In genomic region chr8:93283896-93284295, GRCm38 (mm10) we compare ENCODE assay signal across 39 mouse cellular contexts. TPM values are rescaled to one million over a fixed set of nuclear protein-coding genes. Genes with fewer than 3 reads are reported as not detected.
"Had no signal": no experiment of that assay in that cellular context is flagged by ENCODE, and none has a peak within 500 bp of the region (broad histone marks: within the 10 kb centered on the region; RNA-seq: fewer than 3 reads in every experiment).

No protein-coding gene starts in this region.

- DNase-seq: gastrocnemius, postnatal 14 days; gastrocnemius, postnatal 36 days; heart, adult 2 months; heart, postnatal 14 days; heart, postnatal 36 days; kidney, adult 11 months; kidney, adult 2 months; kidney, adult 9 months; kidney, postnatal 14 days; kidney, postnatal 36 days; layer of hippocampus, adult 9-11 months; layer of hippocampus, postnatal 36 days; left cerebral cortex, postnatal 4 days had no signal

- H3K4me1 ChIP-seq: heart, embryonic 13.5 days; heart, embryonic 15.5 days; hindbrain, embryonic 13.5 days; hindbrain, embryonic 15.5 days; kidney, embryonic 15.5 days; limb, embryonic 13.5 days had no signal

- H3K4me2 ChIP-seq: heart, embryonic 11.5 days; heart, embryonic 13.5 days; heart, embryonic 15.5 days; hindbrain, embryonic 13.5 days; hindbrain, embryonic 15.5 days; kidney, embryonic 15.5 days; limb, embryonic 13.5 days had no signal

- H3K36me3 ChIP-seq: heart, embryonic 13.5 days; heart, embryonic 15.5 days; hindbrain, embryonic 13.5 days; hindbrain, embryonic 15.5 days; kidney, embryonic 15.5 days; limb, embryonic 13.5 days had no signal

- H3K27ac ChIP-seq: heart, adult 2 months; heart, embryonic 13.5 days; heart, embryonic 15.5 days; hindbrain, embryonic 13.5 days; hindbrain, embryonic 15.5 days; hindbrain, postnatal 0 days; kidney, embryonic 15.5 days; kidney, postnatal 0 days; limb, embryonic 13.5 days had no signal

- H3K27me3 ChIP-seq: heart, embryonic 13.5 days; heart, embryonic 15.5 days; hindbrain, embryonic 13.5 days; hindbrain, embryonic 15.5 days; kidney, embryonic 15.5 days; limb, embryonic 13.5 days had no signal

- H3K9me3 ChIP-seq: heart, embryonic 13.5 days; heart, embryonic 15.5 days; hindbrain, embryonic 13.5 days; hindbrain, embryonic 15.5 days; kidney, embryonic 15.5 days; limb, embryonic 13.5 days had no signal

- H3K4me3 ChIP-seq: heart, adult 2 months; heart, embryonic 13.5 days; heart, embryonic 15.5 days; hindbrain, embryonic 13.5 days; hindbrain, embryonic 15.5 days; kidney, embryonic 15.5 days; limb, embryonic 13.5 days had no signal

- ATAC-seq: forebrain, embryonic 16.5 days; hindbrain, postnatal 0 days; intestine, embryonic 16.5 days had no signal

- H3K9ac ChIP-seq: heart, embryonic 13.5 days; heart, embryonic 15.5 days; hindbrain, embryonic 13.5 days; hindbrain, embryonic 15.5 days; kidney, embryonic 15.5 days; limb, embryonic 13.5 days had no signal

RNA-seq across cellular contexts. Expression of gene Ces1f, which starts 4.3 kb away (rescaled TPM):
- total RNA-seq: gastrocnemius, postnatal 14 days; hematopoietic stem cell, adult 5-6 weeks; hindbrain, postnatal 0 days; layer of hippocampus, adult 18-20 months; layer of hippocampus, adult 8-10 months; layer of hippocampus, postnatal 14 days; layer of hippocampus, postnatal 36 days; left cerebral cortex, adult 18-20 months; left cerebral cortex, postnatal 10 days; left cerebral cortex, postnatal 25 days; left cerebral cortex, postnatal 4 days had no signal
- polyA plus RNA-seq: forebrain, embryonic 16.5 days; heart, embryonic 11.5 days; heart, postnatal 0 days; hindbrain, embryonic 11.5 days; hindbrain, embryonic 13.5 days; hindbrain, embryonic 15.5 days; hindbrain, postnatal 0 days; intestine, embryonic 14.5 days; kidney, embryonic 15.5 days; limb, embryonic 11.5 days; limb, embryonic 13.5 days had no signal

RNA-seq across cellular contexts. Expression of gene Ces1g, which starts 53.2 kb away (rescaled TPM):
- total RNA-seq: gastrocnemius, adult 8-10 months; gastrocnemius, postnatal 14 days; gastrocnemius, postnatal 36 days; heart, adult 2 months; heart, postnatal 14 days; hematopoietic stem cell, adult 5-6 weeks; hindbrain, postnatal 0 days; layer of hippocampus, adult 18-20 months; layer of hippocampus, adult 8-10 months; layer of hippocampus, postnatal 14 days; layer of hippocampus, postnatal 36 days; left cerebral cortex, adult 18-20 months; left cerebral cortex, adult 8-10 months; left cerebral cortex, postnatal 10 days; left cerebral cortex, postnatal 25 days; left cerebral cortex, postnatal 4 days had no signal
- polyA plus RNA-seq: forebrain, embryonic 16.5 days; frontal cortex, adult 2 months; gonadal fat pad, adult 2 months; heart, adult 2 months; heart, embryonic 11.5 days; heart, embryonic 15.5 days; heart, postnatal 0 days; hindbrain, embryonic 11.5 days; hindbrain, embryonic 13.5 days; hindbrain, embryonic 15.5 days; hindbrain, postnatal 0 days; kidney, embryonic 15.5 days; limb, embryonic 11.5 days; limb, embryonic 13.5 days had no signal

RNA-seq across cellular contexts. Expression of gene Ces1e, which starts 54.5 kb away (rescaled TPM):
- total RNA-seq: hematopoietic stem cell, adult 5-6 weeks; hindbrain, postnatal 0 days; layer of hippocampus, adult 18-20 months; layer of hippocampus, adult 8-10 months; layer of hippocampus, postnatal 14 days; layer of hippocampus, postnatal 36 days; left cerebral cortex, adult 18-20 months; left cerebral cortex, adult 8-10 months; left cerebral cortex, postnatal 10 days; left cerebral cortex, postnatal 25 days; left cerebral cortex, postnatal 4 days had no signal
- polyA plus RNA-seq: forebrain, embryonic 16.5 days; frontal cortex, adult 2 months; heart, embryonic 11.5 days; heart, embryonic 13.5 days; hindbrain, embryonic 11.5 days; hindbrain, embryonic 13.5 days; hindbrain, embryonic 15.5 days; hindbrain, postnatal 0 days; limb, embryonic 11.5 days; limb, embryonic 13.5 days had no signal
